13 mouse cellular contexts compared by ENCODE assay signal in genomic region chr19:46331326-46331725, GRCm38 (mm10).
"Had no signal": no experiment of that assay in that cellular context is flagged by ENCODE, and none has a peak within 500 bp of the region (broad histone marks: within the 10 kb centered on the region; RNA-seq: fewer than 3 reads in every experiment).

No protein-coding gene starts in this region.

- H3K9me3 ChIP-seq: limb, embryonic 10.5 days; liver, embryonic 15.5 days had no signal

- DNase-seq: kidney, adult 8-10 months; kidney, postnatal 4 days; lung, adult 2 months; lung, postnatal 36 days; thymus, postnatal 4 days had no signal

- H3K9ac ChIP-seq: liver, embryonic 15.5 days had no signal

- H3K27ac ChIP-seq: kidney, postnatal 0 days; left cerebral cortex, adult 2 months; limb, embryonic 10.5 days; liver, embryonic 15.5 days; stomach, postnatal 0 days had no signal

- H3K4me2 ChIP-seq: liver, embryonic 11.5 days; liver, embryonic 15.5 days had no signal

- H3K4me3 ChIP-seq: left cerebral cortex, adult 2 months; limb, embryonic 10.5 days; liver, embryonic 15.5 days had no signal

- ATAC-seq: intestine, postnatal 0 days; lung, postnatal 0 days had no signal
